Mouse (Mus musculus) embryonic facial prominence, embryonic 14.5 days (tissue): ENCODE measurements at regions not wholly inside any gene's neighbourhood (a gene's known extent, or its start where the extent isn't known, plus 50 kb on each side); places are given as distances from the start of the nearest gene placed in this dataset.
A peak's percentile ranks its signal among the peaks of the same experiment; 100 is the strongest.

Experiments used
- ATAC-seq: fragments of 200-750 bp; cut with Nextera tagmentation; 2 replicates; pipeline ENCODE4 v1.8.0; 2017; ENCODE audit warnings: low read depth, moderate number of reproducible peaks, moderate TSS enrichment
- DNase-seq: peaks from one replicate; pipeline ENCODE4 v3.0.0-alpha.2; 2015; ENCODE audit warnings: low spot score
- H3K27ac ChIP-seq: fragments of 300-500 bp; sonication (generic); replicated peaks from 2 replicates; pipeline ENCODE4 v1.5.1; 2014; ENCODE audit warnings: low read depth, mild to moderate bottlenecking, low read length, moderate library complexity
- H3K27me3 ChIP-seq: fragments of 300-500 bp; sonication (generic); replicated peaks from 2 replicates; pipeline ENCODE4 v1.6.1; 2014; ENCODE audit warnings: low read length; ENCODE audit not compliant: control insufficient read depth, insufficient read depth
- H3K36me3 ChIP-seq: fragments of 300-500 bp; sonication (generic); 2 replicates; pipeline ENCODE4 v1.6.1; 2014; ENCODE audit warnings: low read length, mixed read lengths; ENCODE audit not compliant: control insufficient read depth, insufficient read depth
- H3K4me1 ChIP-seq: fragments of 300-500 bp; sonication (generic); 2 replicates; pipeline ENCODE4 v1.6.1; 2014; ENCODE audit warnings: antibody characterized with exemption, low read length; ENCODE audit not compliant: control insufficient read depth, insufficient read depth
- H3K4me2 ChIP-seq: fragments of 300-500 bp; sonication (generic); 2 replicates; pipeline ENCODE4 v1.6.1; 2014; ENCODE audit warnings: low read depth, mild to moderate bottlenecking, low read length, moderate library complexity, mixed read lengths
- H3K4me3 ChIP-seq: fragments of 300-500 bp; sonication (generic); 2 replicates; pipeline ENCODE4 v1.5.1; 2014; ENCODE audit warnings: low read depth, mild to moderate bottlenecking, low read length
- H3K9ac ChIP-seq: fragments of 300-500 bp; sonication (generic); 2 replicates; pipeline ENCODE4 v1.6.1; 2014; ENCODE audit warnings: low read depth, mild to moderate bottlenecking, low read length, moderate library complexity, mixed read lengths
- H3K9me3 ChIP-seq: fragments of 300-500 bp; sonication (generic); 2 replicates; pipeline ENCODE4 v1.6.1; 2016; ENCODE audit warnings: low read length; ENCODE audit not compliant: control insufficient read depth
- WGBS: fragments of 180-500 bp; shearing (Covaris S2); extraction: QIAGEN DNeasy Blood & Tissue Kit; methylation state at CpG from one replicate; pipeline ENCODE4 v1.1.7; 2014; 5-methylcytosine and 5-hydroxymethylcytosine counted together

DNA sequence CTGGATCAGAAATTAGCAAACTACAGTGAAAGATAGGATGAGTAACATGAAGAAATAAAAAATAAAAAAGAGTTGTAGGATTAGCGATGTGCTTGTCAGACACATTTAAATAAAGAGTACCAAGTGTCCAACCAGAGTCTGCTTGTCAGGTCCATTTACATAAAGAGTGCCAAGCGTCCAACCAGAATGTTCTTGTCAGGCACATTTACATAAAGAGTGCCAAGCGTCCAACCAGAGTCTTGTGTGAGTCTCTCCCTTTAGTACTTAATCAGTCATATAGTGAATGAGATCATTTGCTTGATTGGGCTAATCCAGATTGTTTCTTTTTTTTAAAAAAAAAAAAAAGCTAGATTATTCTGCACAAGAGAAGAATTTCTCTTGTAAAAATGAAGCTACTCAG, 1163.8 kb upstream of the Tenm3 start:
- H3K9ac ChIP-seq: no peak overlapping the region
- no peak overlapping the region for H3K27ac ChIP-seq
- ATAC-seq: no peak
- no peaks in the 10 kb centered on the region for H3K4me1 ChIP-seq
- H3K4me3 ChIP-seq: no peak overlapping the region
- no peaks in the 10 kb centered on the region for H3K27me3 ChIP-seq
- DNase-seq: peak; percentile 3
- WGBS: 82% methylated on average over 3 of the region's 3 CpGs
- no peaks in the 10 kb centered on the region for H3K36me3 ChIP-seq
- H3K9me3 ChIP-seq: peaks cover 12% of the 10 kb centered on the region
- no peak overlapping the region for H3K4me2 ChIP-seq

- H3K4me1 ChIP-seq: no peaks in the 10 kb centered on the region
- no peak overlapping the region for H3K4me2 ChIP-seq
- ATAC-seq: no peak
- no peak overlapping the region for H3K27ac ChIP-seq
- no peaks in the 10 kb centered on the region for H3K36me3 ChIP-seq
- no peaks in the 10 kb centered on the region for H3K27me3 ChIP-seq
- DNase-seq: no peak
- no peak overlapping the region for H3K4me3 ChIP-seq
- WGBS: 47% methylated on average over 1 of the region's 1 CpGs
- H3K9ac ChIP-seq: no peak overlapping the region
- peaks cover 4% of the 10 kb centered on the region for H3K9me3 ChIP-seq
Observed at GRCm38 (mm10) chr8:50004254-50004653, 1160.5 kb upstream of the Tenm3 start.

DNA sequence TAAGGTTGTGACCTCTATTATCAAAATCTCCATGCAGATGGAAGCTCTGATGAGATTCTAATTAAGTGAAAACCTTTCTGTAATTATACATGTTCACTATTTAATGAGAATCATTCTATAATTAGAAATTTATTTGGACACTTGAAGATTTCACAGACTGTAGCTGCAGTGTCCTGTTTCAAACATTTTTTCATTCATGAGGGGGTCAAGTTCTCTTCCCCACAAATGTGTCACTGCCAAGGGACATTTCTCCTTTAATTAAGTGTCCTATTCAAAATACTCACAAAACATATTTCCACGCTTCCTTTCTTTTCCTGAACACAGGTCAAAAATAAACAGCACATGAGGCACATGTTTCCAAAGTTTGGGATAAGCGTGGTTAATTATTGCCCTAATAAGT, 1159.9 kb upstream of the Tenm3 start:
- H3K4me3 ChIP-seq: no peak overlapping the region
- WGBS: 71% methylated on average over 2 of the region's 2 CpGs
- ATAC-seq (no peak), DNase-seq (no peak)
- H3K27ac ChIP-seq: no peak overlapping the region
- H3K9ac ChIP-seq: no peak overlapping the region
- H3K4me1 ChIP-seq: no peaks in the 10 kb centered on the region
- no peaks in the 10 kb centered on the region for H3K9me3 ChIP-seq
- no peak overlapping the region for H3K4me2 ChIP-seq
- no peaks in the 10 kb centered on the region for H3K36me3 ChIP-seq
- H3K27me3 ChIP-seq: no peaks in the 10 kb centered on the region

- peak; percentile 49 for DNase-seq
- Histone ChIP-seq H3K4me3 (no peak overlapping the region), H3K27ac (no peak overlapping the region), H3K4me1 (no peaks in the 10 kb centered on the region), H3K36me3 (no peaks in the 10 kb centered on the region), H3K4me2 (no peak overlapping the region), H3K9me3 (no peaks in the 10 kb centered on the region), H3K9ac (no peak overlapping the region), H3K27me3 (no peaks in the 10 kb centered on the region)
- peak; percentile 68 for ATAC-seq
- 30% methylated on average over 8 of the region's 8 CpGs for WGBS
Observed at GRCm38 (mm10) chr8:49998281-49999037, 1154.7 kb upstream of the Tenm3 start.
